Mouse (Mus musculus): ENCODE results near the gene Catsperd. TPM values are rescaled to one million over a fixed set of nuclear protein-coding genes. Genes with fewer than 3 reads are reported as not detected.
A peak's percentile ranks its signal among the peaks of the same experiment; 100 is the strongest.
"Not testable (repeated sequence)": the region's sequence is repeated elsewhere in the genome, so short reads cannot be mapped to it uniquely, and the experiment has no call there.

Gene Catsperd
- polyA plus RNA-seq, 1 experiment from 2014 or later, result 0.92 TPM

GRCm38 (mm10) chr17:56604070-56604380, 23.9 kb upstream of the Catsperd start:
- no peak overlapping the region for H3K9ac ChIP-seq
- no peak overlapping the region for H3K4me2 ChIP-seq (replicated peaks)
- H3K27ac ChIP-seq, result no peak overlapping the region
- no peaks in the 10 kb centered on the region for H3K27me3 ChIP-seq
- peaks cover 12% of the 10 kb centered on the region for H3K4me1 ChIP-seq
- no peak overlapping the region for H3K4me3 ChIP-seq
- H3K9me3 ChIP-seq, result no peaks in the 10 kb centered on the region
- H3K36me3 ChIP-seq, result peaks cover 86% of the 10 kb centered on the region
- no peak for ATAC-seq (ENCODE audit: low FRiP score, low read depth)
- WGBS, result 90% methylated on average over 9 of the region's 9 CpGs

GRCm38 (mm10) chr17:56604422-56604821, 23.5 kb upstream of the Catsperd start:
- H3K36me3 ChIP-seq, result peaks cover 82% of the 10 kb centered on the region
- no peaks in the 10 kb centered on the region for H3K9me3 ChIP-seq
- H3K27me3 ChIP-seq, result no peaks in the 10 kb centered on the region
- no peak overlapping the region for H3K4me3 ChIP-seq
- no peak overlapping the region for H3K9ac ChIP-seq
- H3K4me1 ChIP-seq, result peaks cover 14% of the 10 kb centered on the region
- no peak overlapping the region for H3K27ac ChIP-seq
- no peak for ATAC-seq (ENCODE audit: low FRiP score, low read depth)
- H3K4me2 ChIP-seq (replicated peaks), result no peak overlapping the region
- 87% methylated on average over 3 of the region's 3 CpGs for WGBS

GRCm38 (mm10) chr17:56605431-56605830, 22.5 kb upstream of the Catsperd start:
- Histone ChIP-seq H3K27me3 (no peaks in the 10 kb centered on the region), H3K9ac (no peak overlapping the region), H3K4me1 (peaks cover 19% of the 10 kb centered on the region), H3K27ac (no peak overlapping the region), H3K9me3 (no peaks in the 10 kb centered on the region), H3K4me2 (replicated peaks) (no peak overlapping the region), H3K36me3 (peaks cover 72% of the 10 kb centered on the region), H3K4me3 (no peak overlapping the region)
- 89% methylated on average over 9 of the region's 9 CpGs for WGBS
- no peak for ATAC-seq (ENCODE audit: low FRiP score, low read depth)

- H3K9ac ChIP-seq, result 0 out of 2 replicates have a peak overlapping the region, but pooled peaks have one; percentile 26
Measured at GRCm38 (mm10) chr17:56607521-56608062, 20.4 kb upstream of the Catsperd start.

GRCm38 (mm10) chr17:56608699-56609098, 19.2 kb upstream of the Catsperd start:
- 45% methylated on average over 5 of the region's 5 CpGs for WGBS
- no peak for ATAC-seq (ENCODE audit: low FRiP score, low read depth)

More at GRCm38 (mm10) chr17:56607521-56608062, 20.4 kb upstream of the Catsperd start:
- peaks cover 51% of the 10 kb centered on the region for H3K36me3 ChIP-seq
- H3K4me1 ChIP-seq, result peaks cover 29% of the 10 kb centered on the region
- no peak overlapping the region for H3K4me2 ChIP-seq (replicated peaks)
- H3K27ac ChIP-seq, result no peak overlapping the region
- no peak overlapping the region; the same call in 1 of the 2 replicates for H3K4me3 ChIP-seq
- ATAC-seq (ENCODE audit: low FRiP score, low read depth), result no peak
- H3K27me3 ChIP-seq, result no peaks in the 10 kb centered on the region
- H3K9me3 ChIP-seq, result no peaks in the 10 kb centered on the region
- 69% methylated on average over 3 of the region's 3 CpGs for WGBS

GRCm38 (mm10) chr17:56609452-56610171, 18.3 kb upstream of the Catsperd start, which contains the start of gene 2410015M20Rik:
2410015M20Rik (minus strand) TSS chr17:56609771.
- H3K36me3 ChIP-seq, result peaks cover 36% of the 10 kb centered on the region
- no peaks in the 10 kb centered on the region for H3K9me3 ChIP-seq
- H3K27ac ChIP-seq, result peak within 1 kb of the TSS; percentile 48; the same call in 1 of the 2 replicates
- peak; percentile 88 for ATAC-seq (ENCODE audit: low FRiP score, low read depth)
- H3K4me2 ChIP-seq (replicated peaks), result peak within 1 kb of the TSS; percentile 88
- under 1% methylated on average over 44 of the region's 44 CpGs for WGBS
- H3K4me3 ChIP-seq, result peak within 1 kb of the TSS; percentile 71
- no peaks in the 10 kb centered on the region for H3K27me3 ChIP-seq
- peak within 1 kb of the TSS; percentile 85 for H3K9ac ChIP-seq
- H3K4me1 ChIP-seq, result peaks cover 36% of the 10 kb centered on the region

More at GRCm38 (mm10) chr17:56608699-56609098, 19.2 kb upstream of the Catsperd start:
- H3K36me3 ChIP-seq, result peaks cover 40% of the 10 kb centered on the region
- peak overlapping the region; percentile 71 for H3K4me3 ChIP-seq
- H3K27me3 ChIP-seq, result no peaks in the 10 kb centered on the region
- H3K4me1 ChIP-seq, result peaks cover 29% of the 10 kb centered on the region
- H3K9me3 ChIP-seq, result no peaks in the 10 kb centered on the region
- H3K4me2 ChIP-seq (replicated peaks), result peak overlapping the region; percentile 88
- peak overlapping the region; percentile 85 for H3K9ac ChIP-seq
- no peak overlapping the region; the same call in 1 of the 2 replicates for H3K27ac ChIP-seq

GRCm38 (mm10) chr17:56611323-56611722, 16.6 kb upstream of the Catsperd start:
- Histone ChIP-seq H3K4me3 (no peak overlapping the region), H3K9ac (no peak overlapping the region), H3K9me3 (no peaks in the 10 kb centered on the region), H3K4me2 (replicated peaks) (no peak overlapping the region), H3K4me1 (peaks cover 44% of the 10 kb centered on the region), H3K36me3 (peaks cover 36% of the 10 kb centered on the region), H3K27ac (0 out of 2 replicates have a peak overlapping the region, but pooled peaks have one; percentile 10), H3K27me3 (no peaks in the 10 kb centered on the region)
- no peak for ATAC-seq (ENCODE audit: low FRiP score, low read depth)
- WGBS, result 68% methylated on average over 2 of the region's 2 CpGs

- Histone ChIP-seq H3K4me3 (no peak overlapping the region), H3K27me3 (no peaks in the 10 kb centered on the region), H3K36me3 (peaks cover 36% of the 10 kb centered on the region), H3K4me2 (replicated peaks) (0 out of 2 replicates have a peak overlapping the region, but pooled peaks have one; percentile 7), H3K27ac (no peak overlapping the region), H3K9me3 (no peaks in the 10 kb centered on the region), H3K9ac (no peak overlapping the region), H3K4me1 (peaks cover 44% of the 10 kb centered on the region)
- no peak for ATAC-seq (ENCODE audit: low FRiP score, low read depth)
- 12% methylated on average over 14 of the region's 14 CpGs for WGBS
Measured at GRCm38 (mm10) chr17:56611861-56612564, 15.9 kb upstream of the Catsperd start.

- H3K9ac ChIP-seq; H3K27ac ChIP-seq; ATAC-seq (ENCODE audit: low FRiP score, low read depth); H3K4me2 ChIP-seq (replicated peaks); H3K27me3 ChIP-seq; H3K4me3 ChIP-seq; H3K9me3 ChIP-seq: not testable (repeated sequence)
- Histone ChIP-seq H3K4me1 (peaks cover 43% of the 10 kb centered on the region), H3K36me3 (peaks cover 36% of the 10 kb centered on the region)
- WGBS, result 79% methylated on average over 10 of the region's 10 CpGs
Measured at GRCm38 (mm10) chr17:56612565-56612939, 15.4 kb upstream of the Catsperd start.

- Histone ChIP-seq H3K4me1 (peaks cover 39% of the 10 kb centered on the region), H3K27ac (peak within 1 kb of the TSS; percentile 94), H3K9me3 (no peaks in the 10 kb centered on the region), H3K27me3 (no peaks in the 10 kb centered on the region), H3K9ac (peak within 1 kb of the TSS; percentile 91), H3K36me3 (peaks cover 42% of the 10 kb centered on the region), H3K4me3 (peak within 1 kb of the TSS; percentile 72), H3K4me2 (replicated peaks) (peak within 1 kb of the TSS; percentile 98)
- ATAC-seq (ENCODE audit: low FRiP score, low read depth), result peak; percentile 57
- under 1% methylated on average over 52 of the region's 52 CpGs for WGBS
Measured at GRCm38 (mm10) chr17:56613236-56613844, 14.6 kb upstream of the Catsperd start, which contains the start of gene Rpl36. Rpl36 (plus strand) TSS chr17:56613416.

GRCm38 (mm10) chr17:56613893-56614292, 14.1 kb upstream of the Catsperd start:
- Histone ChIP-seq H3K4me3 (peak overlapping the region; percentile 72), H3K4me1 (peaks cover 33% of the 10 kb centered on the region), H3K9ac (peak overlapping the region; percentile 91), H3K27ac (peak overlapping the region; percentile 94), H3K4me2 (replicated peaks) (peak overlapping the region; percentile 98), H3K36me3 (peaks cover 48% of the 10 kb centered on the region)
- under 1% methylated on average over 26 of the region's 26 CpGs for WGBS
- H3K27me3 ChIP-seq; ATAC-seq (ENCODE audit: low FRiP score, low read depth); H3K9me3 ChIP-seq: not testable (repeated sequence)

Data from limb, embryonic 13.5 days (tissue).